Mouse (Mus musculus) midbrain, embryonic 12.5 days (tissue): ENCODE measurements around the gene Dph6. TPM values are rescaled to one million over a fixed set of nuclear protein-coding genes. Genes with fewer than 3 reads are reported as not detected.

Source experiments
- ATAC-seq: fragments of 200-750 bp; cut with Nextera tagmentation; 2 replicates; pipeline ENCODE4 v1.8.0; 2017; ENCODE audit warnings: low read depth, moderate TSS enrichment, moderate library complexity; ENCODE audit not compliant: low FRiP score
- H3K27ac ChIP-seq: fragments of 300-500 bp; sonication (generic); replicated peaks from 2 replicates; pipeline ENCODE4 v1.5.1; 2016; ENCODE audit warnings: mild to moderate bottlenecking
- H3K27me3 ChIP-seq: fragments of 300-500 bp; sonication (generic); 2 replicates; pipeline ENCODE4 v1.6.1; 2016; ENCODE audit warnings: mild to moderate bottlenecking
- H3K36me3 ChIP-seq: fragments of 300-500 bp; sonication (generic); 2 replicates; pipeline ENCODE4 v1.6.1; 2016
- H3K4me1 ChIP-seq: fragments of 300-500 bp; sonication (generic); 2 replicates; pipeline ENCODE4 v1.6.1; 2016
- H3K4me2 ChIP-seq: fragments of 300-500 bp; sonication (generic); replicated peaks from 2 replicates; pipeline ENCODE4 v1.6.1; 2016; ENCODE audit warnings: mild to moderate bottlenecking, moderate library complexity
- H3K4me3 ChIP-seq: fragments of 300-500 bp; sonication (generic); 2 replicates; pipeline ENCODE4 v1.5.1; 2016; ENCODE audit warnings: mild to moderate bottlenecking
- H3K9ac ChIP-seq: fragments of 300-500 bp; sonication (generic); replicated peaks from 2 replicates; pipeline ENCODE4 v1.6.1; 2016; ENCODE audit warnings: mild to moderate bottlenecking, moderate library complexity
- H3K9me3 ChIP-seq: fragments of 300-500 bp; sonication (generic); 2 replicates; pipeline ENCODE4 v1.6.1; 2016; ENCODE audit warnings: mild to moderate bottlenecking
- WGBS: fragments of 180-500 bp; shearing (Covaris S2); methylation state at CpG from one replicate; pipeline ENCODE4 v1.1.7; 2016; 5-methylcytosine and 5-hydroxymethylcytosine counted together
- polyA plus RNA-seq: library from polyadenylated mRNA; unstranded; fragments of >200 nt; fragmentation: Nextera tagmentation; extraction: Ambion mirVana; gene quantifications from 2 replicates; pipeline ENCODE4 v1.2.1, GENCODE M21; 2016

The Dph6 gene
- polyA plus RNA-seq, 1 experiment from 2014 or later = 18.3 TPM

DNA sequence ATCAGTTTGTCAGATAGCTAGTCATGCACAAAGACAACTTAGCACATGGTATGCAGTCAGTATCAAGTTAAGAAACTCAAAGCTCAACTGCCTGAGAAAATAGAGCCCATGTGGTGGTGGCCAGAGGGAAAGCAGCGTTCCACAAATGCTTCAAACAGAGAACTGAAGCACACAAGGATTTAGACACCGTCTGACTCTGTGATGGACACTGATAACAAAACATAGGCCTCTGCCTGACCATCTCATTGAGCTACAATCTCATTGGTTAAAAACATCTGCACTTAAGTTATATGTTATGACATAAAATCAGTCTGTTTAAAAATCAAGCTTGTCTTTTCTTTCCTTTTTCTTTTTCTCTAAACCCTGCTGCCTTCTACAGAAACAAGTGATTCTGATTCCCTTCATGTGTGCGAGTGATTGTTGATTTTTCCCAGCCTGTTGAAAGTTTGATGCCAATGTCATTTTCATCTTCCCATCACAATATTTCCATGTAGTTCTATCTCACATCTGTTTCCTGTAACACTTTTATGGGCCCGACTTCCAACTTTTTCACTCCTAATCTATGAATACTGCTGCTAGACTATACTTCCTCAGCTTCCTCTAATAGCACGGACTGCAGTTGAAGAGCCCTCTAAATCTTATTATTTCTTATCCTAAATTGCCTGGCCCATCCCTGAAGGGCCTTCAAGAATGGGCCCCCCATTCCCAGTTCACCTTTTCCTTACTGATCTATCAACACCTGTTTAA is 123.6 kb downstream of the Dph6 start:
- H3K4me2 ChIP-seq = no peak overlapping the region
- no peaks in the 10 kb centered on the region for H3K4me1 ChIP-seq
- H3K36me3 ChIP-seq = no peaks in the 10 kb centered on the region
- ATAC-seq = no peak
- no peak overlapping the region for H3K4me3 ChIP-seq
- WGBS = 91% methylated on average over 5 of the region's 5 CpGs
- no peak overlapping the region for H3K27ac ChIP-seq
- H3K9ac ChIP-seq = no peak overlapping the region
- no peaks in the 10 kb centered on the region for H3K27me3 ChIP-seq
- H3K9me3 ChIP-seq = no peaks in the 10 kb centered on the region

DNA sequence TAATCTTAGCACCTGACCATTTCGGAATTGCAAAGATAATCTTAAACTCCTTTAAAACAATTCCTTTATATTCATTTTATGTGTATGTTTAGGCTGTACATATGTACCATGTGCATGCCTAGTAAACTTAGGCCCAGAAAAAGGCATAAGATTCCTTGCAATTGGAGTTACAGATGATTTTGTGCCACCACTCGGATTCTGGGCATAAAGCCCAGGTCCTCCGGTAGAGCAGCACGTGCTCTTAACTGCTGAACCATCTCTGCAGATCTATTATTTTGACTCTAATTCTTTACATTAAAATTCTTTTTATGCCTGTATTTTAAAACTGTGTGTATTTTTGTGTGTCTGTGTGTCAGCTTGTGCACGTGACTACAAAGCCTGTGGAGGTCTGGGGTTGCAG is 134.3 kb downstream of the Dph6 start:
- Histone ChIP-seq H3K36me3 (no peaks in the 10 kb centered on the region), H3K27ac (no peak overlapping the region), H3K9me3 (no peaks in the 10 kb centered on the region), H3K9ac (no peak overlapping the region), H3K4me2 (no peak overlapping the region), H3K4me3 (no peak overlapping the region), H3K27me3 (no peaks in the 10 kb centered on the region), H3K4me1 (no peaks in the 10 kb centered on the region)
- WGBS = 90% methylated on average over 5 of the region's 5 CpGs
- ATAC-seq = no peak

DNA sequence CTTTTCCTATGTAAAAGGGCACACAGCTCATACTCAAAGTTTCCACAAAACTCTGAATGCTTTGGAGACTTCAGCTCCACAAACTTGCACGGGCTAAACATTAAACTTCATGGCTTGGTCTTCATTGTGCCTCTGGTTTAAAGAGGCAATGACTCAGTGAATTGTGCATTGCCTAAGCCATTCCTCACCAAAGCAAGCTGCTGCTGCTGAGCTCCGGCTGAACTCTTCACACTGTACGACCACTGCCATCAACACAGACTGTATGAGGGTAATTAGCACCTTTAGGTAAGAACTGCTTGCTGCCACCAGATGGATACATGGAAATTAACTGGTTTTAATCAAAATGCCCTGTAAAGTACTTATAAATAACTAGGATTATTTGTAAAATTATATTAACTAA is 134.9 kb downstream of the Dph6 start:
- Histone ChIP-seq H3K27ac (no peak overlapping the region), H3K4me3 (no peak overlapping the region), H3K27me3 (no peaks in the 10 kb centered on the region), H3K4me1 (no peaks in the 10 kb centered on the region), H3K9me3 (no peaks in the 10 kb centered on the region), H3K4me2 (no peak overlapping the region), H3K36me3 (no peaks in the 10 kb centered on the region), H3K9ac (no peak overlapping the region)
- ATAC-seq = no peak
- 87% methylated on average over 3 of the region's 3 CpGs for WGBS

DNA sequence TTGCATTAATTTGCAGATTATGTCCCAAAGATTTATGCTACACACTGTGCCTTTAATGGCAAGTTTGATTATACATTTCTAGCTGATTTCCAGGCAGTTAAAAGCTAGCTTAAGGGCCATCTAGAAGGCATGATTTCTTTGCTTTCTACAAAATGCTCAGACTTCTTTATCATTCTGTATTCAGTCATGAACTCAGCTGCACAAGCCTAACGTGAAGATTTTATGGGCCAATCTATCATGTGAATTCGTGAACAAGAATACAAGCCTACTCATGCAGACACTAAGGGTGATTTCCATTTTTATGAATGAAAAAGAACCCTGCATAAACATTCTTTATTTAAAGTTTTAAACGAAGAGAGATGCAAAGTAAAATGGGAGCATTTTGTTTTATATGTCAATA is 162.4 kb downstream of the Dph6 start:
- no peak overlapping the region for H3K27ac ChIP-seq
- H3K9ac ChIP-seq = no peak overlapping the region
- H3K9me3 ChIP-seq = no peaks in the 10 kb centered on the region
- H3K4me3 ChIP-seq = no peak overlapping the region
- no peak for ATAC-seq
- no peaks in the 10 kb centered on the region for H3K27me3 ChIP-seq
- no peaks in the 10 kb centered on the region for H3K36me3 ChIP-seq
- no peak overlapping the region for H3K4me2 ChIP-seq
- H3K4me1 ChIP-seq = no peaks in the 10 kb centered on the region
- 66% methylated on average over 3 of the region's 3 CpGs for WGBS

DNA sequence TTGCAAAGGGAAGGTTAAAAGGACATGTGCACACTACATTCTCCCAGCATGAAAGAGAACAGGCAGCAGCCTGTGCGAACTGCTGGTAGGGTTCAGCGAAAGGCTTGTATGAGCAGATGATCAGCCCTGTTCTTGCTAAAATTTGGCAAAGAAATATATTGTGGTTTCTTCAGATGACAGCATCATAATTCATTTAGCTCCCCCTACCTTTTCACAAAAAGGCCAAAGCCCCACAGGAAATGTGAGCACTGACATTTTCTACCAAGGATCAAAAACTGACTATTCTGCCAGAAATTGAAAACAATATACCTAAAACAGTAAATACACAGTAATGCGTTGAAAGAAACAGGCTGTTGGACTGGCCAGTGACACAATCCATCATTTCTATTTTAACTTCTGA is 162.9 kb downstream of the Dph6 start:
- 91% methylated on average over 3 of the region's 3 CpGs for WGBS

DNA sequence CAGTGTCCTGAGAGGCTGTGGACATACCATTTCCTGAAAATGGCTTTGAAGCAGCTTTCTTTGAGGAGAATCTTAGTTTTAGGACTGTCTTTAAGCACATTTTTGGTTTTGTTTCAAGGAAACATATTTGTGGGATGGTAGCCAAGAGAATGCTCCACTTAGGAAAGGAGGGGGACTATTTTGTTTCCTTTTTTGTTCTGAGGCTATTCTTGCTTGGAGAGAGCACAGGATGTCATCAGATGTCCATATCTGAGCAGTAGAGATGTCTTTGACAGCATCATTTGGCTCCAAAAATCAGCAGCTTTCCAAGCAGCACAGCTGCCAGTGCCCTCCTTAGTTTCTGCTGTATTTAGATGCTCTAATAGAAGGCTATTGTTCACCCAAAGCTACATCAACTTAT is 167.8 kb downstream of the Dph6 start:
- H3K36me3 ChIP-seq = no peaks in the 10 kb centered on the region
- no peak overlapping the region for H3K4me2 ChIP-seq
- no peak overlapping the region for H3K27ac ChIP-seq
- H3K4me1 ChIP-seq = no peaks in the 10 kb centered on the region
- H3K4me3 ChIP-seq = no peak overlapping the region
- H3K27me3 ChIP-seq = no peaks in the 10 kb centered on the region
- ATAC-seq = no peak
- H3K9me3 ChIP-seq = no peaks in the 10 kb centered on the region
- H3K9ac ChIP-seq = no peak overlapping the region

More for the DNA sequence above, 162.9 kb downstream of the Dph6 start:
- Histone ChIP-seq H3K4me3 (no peak overlapping the region), H3K9me3 (no peaks in the 10 kb centered on the region), H3K36me3 (no peaks in the 10 kb centered on the region), H3K4me1 (no peaks in the 10 kb centered on the region), H3K4me2 (no peak overlapping the region), H3K27me3 (no peaks in the 10 kb centered on the region), H3K27ac (no peak overlapping the region), H3K9ac (no peak overlapping the region)
- ATAC-seq = no peak
